Mouse (Mus musculus): ENCODE data around the gene Fgfr2. TPM values are rescaled to one million over a fixed set of nuclear protein-coding genes. Genes with fewer than 3 reads are reported as not detected.

Fgfr2 gene
- total and polyA plus RNA-seq, 2 experiments from 2014 or later, result 12.1 to 32.6 TPM

DNA sequence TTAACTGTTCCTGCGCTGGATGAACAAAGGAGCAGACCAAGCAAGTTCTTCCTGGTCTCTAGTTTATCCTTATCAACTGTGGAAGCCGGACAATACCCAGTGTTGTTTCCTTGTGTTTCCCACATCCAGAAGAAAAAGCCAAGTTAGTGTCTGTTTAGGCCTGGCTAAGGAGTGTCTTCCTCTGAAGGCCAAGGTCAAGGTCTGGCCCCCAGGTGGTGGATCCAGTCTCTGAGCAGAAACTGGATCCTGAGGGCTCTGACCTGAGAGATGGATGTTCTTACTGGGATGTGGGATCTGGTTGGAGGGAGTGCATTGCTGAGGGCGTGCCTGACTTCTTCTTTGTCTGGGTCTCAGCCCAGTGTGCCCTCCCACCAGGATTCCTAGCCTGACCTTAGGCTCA is 1657.4 kb downstream of the Fgfr2 start:
- ATAC-seq (ENCODE audit: low FRiP score), result no peak
- 41% methylated on average over 3 of the region's 3 CpGs for WGBS
- Histone ChIP-seq H3K36me3 (ENCODE audit: insufficient read depth, low read length) (no peaks in the 10 kb centered on the region), H3K27ac (ENCODE audit: low read depth, low read length) (no peak overlapping the region), H3K27me3 (ENCODE audit: insufficient read depth, low read length) (no peaks in the 10 kb centered on the region), H3K4me3 (ENCODE audit: low read depth, low read length) (no peak overlapping the region), H3K9me3 (ENCODE audit: low read length) (no peaks in the 10 kb centered on the region), H3K4me2 (ENCODE audit: low read depth, low read length, poor library complexity, severe bottlenecking) (no peak overlapping the region), H3K9ac (replicated peaks; ENCODE audit: low read length, poor library complexity, severe bottlenecking) (no peak overlapping the region), H3K4me1 (ENCODE audit: insufficient read depth, low read length) (no peaks in the 10 kb centered on the region)
- no peak for TF ChIP-seq CTCF (IDR thresholded peaks at IDR 0.05)
- no peak for DNase-seq (ENCODE audit: low spot score)

GRCm38 (mm10) chr7:131465117-131465601 is 1658.0 kb downstream of the Fgfr2 start:
- ATAC-seq (ENCODE audit: low FRiP score), result no peak
- Histone ChIP-seq H3K9me3 (ENCODE audit: low read length) (no peaks in the 10 kb centered on the region), H3K4me3 (ENCODE audit: low read depth, low read length) (no peak overlapping the region), H3K27ac (ENCODE audit: low read depth, low read length) (no peak overlapping the region), H3K9ac (replicated peaks; ENCODE audit: low read length, poor library complexity, severe bottlenecking) (no peak overlapping the region), H3K36me3 (ENCODE audit: insufficient read depth, low read length) (no peaks in the 10 kb centered on the region), H3K27me3 (ENCODE audit: insufficient read depth, low read length) (no peaks in the 10 kb centered on the region), H3K4me1 (ENCODE audit: insufficient read depth, low read length) (no peaks in the 10 kb centered on the region), H3K4me2 (ENCODE audit: low read depth, low read length, poor library complexity, severe bottlenecking) (no peak overlapping the region)
- TF ChIP-seq CTCF (IDR thresholded peaks at IDR 0.05), result no peak
- DNase-seq (ENCODE audit: low spot score), result peak; percentile 12
- 16% methylated on average over 3 of the region's 3 CpGs for WGBS

DNA sequence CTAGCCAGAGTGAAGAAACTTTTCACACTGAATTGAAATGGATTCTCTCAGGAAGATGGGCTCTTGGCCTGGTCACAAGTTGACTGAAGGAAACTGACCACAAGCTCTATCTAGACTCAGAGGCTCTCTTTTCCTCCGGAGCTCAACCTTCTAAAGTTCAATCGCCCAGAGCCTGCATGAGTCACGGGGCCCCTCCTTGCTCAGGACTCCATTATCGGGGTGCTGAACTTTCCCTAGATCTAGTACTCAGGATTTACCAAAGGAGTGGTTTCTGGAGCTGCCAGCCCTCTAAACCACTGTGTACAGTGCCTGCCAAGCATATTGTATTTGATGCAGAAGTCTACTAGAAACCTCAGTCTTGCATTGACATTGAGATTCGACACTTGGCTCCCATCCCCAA is 1666.4 kb downstream of the Fgfr2 start:
- no peaks in the 10 kb centered on the region for H3K36me3 ChIP-seq (ENCODE audit: insufficient read depth, low read length)
- no peak for TF ChIP-seq CTCF (IDR thresholded peaks at IDR 0.05)
- no peak for DNase-seq (ENCODE audit: low spot score)
- H3K4me3 ChIP-seq (ENCODE audit: low read depth, low read length), result no peak overlapping the region
- H3K27me3 ChIP-seq (ENCODE audit: insufficient read depth, low read length), result no peaks in the 10 kb centered on the region
- no peak overlapping the region for H3K9ac ChIP-seq (replicated peaks; ENCODE audit: low read length, poor library complexity, severe bottlenecking)
- ATAC-seq (ENCODE audit: low FRiP score), result no peak
- H3K9me3 ChIP-seq (ENCODE audit: low read length), result no peaks in the 10 kb centered on the region
- WGBS, result 95% methylated on average over 5 of the region's 5 CpGs
- no peaks in the 10 kb centered on the region for H3K4me1 ChIP-seq (ENCODE audit: insufficient read depth, low read length)
- H3K4me2 ChIP-seq (ENCODE audit: low read depth, low read length, poor library complexity, severe bottlenecking), result no peak overlapping the region
- H3K27ac ChIP-seq (ENCODE audit: low read depth, low read length), result no peak overlapping the region

GRCm38 (mm10) chr7:131437051-131437450 is 1686.1 kb downstream of the Fgfr2 start:
- Histone ChIP-seq H3K4me3 (ENCODE audit: low read depth, low read length) (no peak overlapping the region), H3K27ac (ENCODE audit: low read depth, low read length) (no peak overlapping the region), H3K36me3 (ENCODE audit: insufficient read depth, low read length) (peaks cover 17% of the 10 kb centered on the region), H3K4me2 (ENCODE audit: low read depth, low read length, poor library complexity, severe bottlenecking) (no peak overlapping the region), H3K4me1 (ENCODE audit: insufficient read depth, low read length) (no peaks in the 10 kb centered on the region), H3K27me3 (ENCODE audit: insufficient read depth, low read length) (no peaks in the 10 kb centered on the region), H3K9ac (replicated peaks; ENCODE audit: low read length, poor library complexity, severe bottlenecking) (no peak overlapping the region), H3K9me3 (ENCODE audit: low read length) (no peaks in the 10 kb centered on the region)
- WGBS, result 72% methylated on average over 3 of the region's 3 CpGs
- TF ChIP-seq CTCF (IDR thresholded peaks at IDR 0.05), result no peak
- DNase-seq (ENCODE audit: low spot score), result no peak
- ATAC-seq (ENCODE audit: low FRiP score), result no peak

GRCm38 (mm10) chr7:131434276-131434675 is 1688.9 kb downstream of the Fgfr2 start:
- H3K27ac ChIP-seq (ENCODE audit: low read depth, low read length), result no peak overlapping the region
- TF ChIP-seq CTCF (IDR thresholded peaks at IDR 0.05), result peak; percentile 67
- H3K4me1 ChIP-seq (ENCODE audit: insufficient read depth, low read length), result no peaks in the 10 kb centered on the region
- WGBS, result 74% methylated on average over 1 of the region's 1 CpGs
- no peak overlapping the region for H3K9ac ChIP-seq (replicated peaks; ENCODE audit: low read length, poor library complexity, severe bottlenecking)
- H3K9me3 ChIP-seq (ENCODE audit: low read length), result no peaks in the 10 kb centered on the region
- H3K4me2 ChIP-seq (ENCODE audit: low read depth, low read length, poor library complexity, severe bottlenecking), result no peak overlapping the region
- peaks cover 25% of the 10 kb centered on the region for H3K36me3 ChIP-seq (ENCODE audit: insufficient read depth, low read length)
- no peak for ATAC-seq (ENCODE audit: low FRiP score)
- peak; percentile 15 for DNase-seq (ENCODE audit: low spot score)
- H3K4me3 ChIP-seq (ENCODE audit: low read depth, low read length), result no peak overlapping the region
- no peaks in the 10 kb centered on the region for H3K27me3 ChIP-seq (ENCODE audit: insufficient read depth, low read length)

- 15% methylated on average over 1 of the region's 1 CpGs for WGBS
- Histone ChIP-seq H3K4me1 (ENCODE audit: insufficient read depth, low read length) (no peaks in the 10 kb centered on the region), H3K9me3 (ENCODE audit: low read length) (no peaks in the 10 kb centered on the region), H3K36me3 (ENCODE audit: insufficient read depth, low read length) (peaks cover 23% of the 10 kb centered on the region), H3K27me3 (ENCODE audit: insufficient read depth, low read length) (no peaks in the 10 kb centered on the region), H3K4me3 (ENCODE audit: low read depth, low read length) (no peak overlapping the region), H3K4me2 (ENCODE audit: low read depth, low read length, poor library complexity, severe bottlenecking) (no peak overlapping the region), H3K9ac (replicated peaks; ENCODE audit: low read length, poor library complexity, severe bottlenecking) (no peak overlapping the region), H3K27ac (ENCODE audit: low read depth, low read length) (no peak overlapping the region)
- peak; percentile 74 for DNase-seq (ENCODE audit: low spot score)
- TF ChIP-seq CTCF (IDR thresholded peaks at IDR 0.05), result peak; percentile 82
- ATAC-seq (ENCODE audit: low FRiP score), result no peak
Observed at GRCm38 (mm10) chr7:131432244-131432643, 1690.9 kb downstream of the Fgfr2 start.

Data from midbrain, postnatal 0 days (tissue).